Mouse (Mus musculus) liver, embryonic 14.5 days (tissue): Measurements from ENCODE around the gene Zkscan6. TPM values are rescaled to one million over a fixed set of nuclear protein-coding genes. Genes with fewer than 3 reads are reported as not detected.

Experiments
- ATAC-seq: fragments of 200-750 bp; cut with Nextera tagmentation; 2 replicates; pipeline ENCODE4 v1.8.0; 2017; ENCODE audit warnings: moderate number of reproducible peaks, mild to moderate bottlenecking, moderate library complexity; ENCODE audit not compliant: insufficient read depth
- DNase-seq, 3 experiments: peaks; one replicate each; pipeline ENCODE4 v3.0.0-alpha.2; 2012 to 2013; ENCODE audit warnings: low read depth in 3 of 3, low spot score in 3 of 3
- H3K27ac ChIP-seq: fragments of 300-500 bp; sonication (generic); 2 replicates; pipeline ENCODE4 v1.5.1; 2014; ENCODE audit warnings: moderate library complexity, mild to moderate bottlenecking, control low read depth, inconsistent platforms
- H3K27me3 ChIP-seq: fragments of 300-500 bp; sonication (generic); 2 replicates; pipeline ENCODE4 v1.6.1; 2014; ENCODE audit warnings: mild to moderate bottlenecking, low read length, moderate library complexity; ENCODE audit not compliant: control insufficient read depth, insufficient read depth
- H3K36me3 ChIP-seq: fragments of 300-500 bp; sonication (generic); replicated peaks from 2 replicates; pipeline ENCODE4 v1.6.1; 2014; ENCODE audit warnings: low read depth; ENCODE audit not compliant: control insufficient read depth, insufficient read depth
- H3K4me1 ChIP-seq, 2 experiments: fragments of 200-500 bp in 1 of 2; fragments of 300-500 bp in 1 of 2; sonication (generic) in 1 of 2; replicated peaks; 2 replicates each; pipeline ENCODE4 v1.6.1; 2012 to 2014; ENCODE audit warnings: antibody characterized with exemption in 1 of 2, inconsistent platforms in 1 of 2, low read length in 1 of 2; ENCODE audit not compliant: control insufficient read depth in 2 of 2, insufficient read depth in 2 of 2
- H3K4me2 ChIP-seq: fragments of 300-500 bp; sonication (generic); 2 replicates; pipeline ENCODE4 v1.6.1; 2014; ENCODE audit warnings: low read depth, mild to moderate bottlenecking, control low read depth, moderate library complexity
- H3K4me3 ChIP-seq, 2 experiments: fragments of 200-500 bp in 1 of 2; fragments of 300-500 bp in 1 of 2; sonication (generic) in 1 of 2; 2 replicates each; pipeline ENCODE4 v1.5.1; 2012 to 2014; ENCODE audit warnings: low read depth in 2 of 2, low read length in 2 of 2, mild to moderate bottlenecking in 2 of 2, control low read depth in 1 of 2, inconsistent platforms in 1 of 2, moderate library complexity in 1 of 2; ENCODE audit not compliant: insufficient read depth in 1 of 2
- H3K9ac ChIP-seq: fragments of 300-500 bp; sonication (generic); replicated peaks from 2 replicates; pipeline ENCODE4 v1.6.1; 2014; ENCODE audit warnings: mild to moderate bottlenecking, control low read depth, moderate library complexity
- H3K9me3 ChIP-seq: fragments of 300-500 bp; sonication (generic); 2 replicates; pipeline ENCODE4 v1.6.1; 2016; ENCODE audit warnings: low read length, mixed read lengths; ENCODE audit not compliant: control insufficient read depth
- CTCF ChIP-seq: IDR thresholded peaks from 2 replicates; pipeline ENCODE4 v1.5.1; 2016; ENCODE audit warnings: antibody characterized with exemption, low read depth, control low read depth
- EP300 ChIP-seq: IDR thresholded peaks from 2 replicates; pipeline ENCODE4 v1.6.1; 2016; ENCODE audit warnings: antibody characterized with exemption, low read depth
- WGBS: fragments of 180-500 bp; shearing (Covaris S2); extraction: QIAGEN DNeasy Blood & Tissue Kit; methylation state at CpG from one replicate; pipeline ENCODE4 v1.1.7; 2014; ENCODE audit not compliant: insufficient replicate concordance; 5-methylcytosine and 5-hydroxymethylcytosine counted together
- polyA plus RNA-seq, 2 experiments: library from polyadenylated mRNA; depleted of rRNA in 1 of 2; stranded (reverse) in 1 of 2; unstranded in 1 of 2; fragments of >200 nt; fragmentation: Nextera tagmentation in 1 of 2; extraction: Ambion mirVana in 1 of 2; gene quantifications; 2 replicates each; pipeline versions ENCODE4 v1.2.1 to v1.2.3; 2012 to 2014

Gene Zkscan6
- polyA plus RNA-seq, 2 experiments = 2.5 to 4.9 TPM

- DNase-seq (no peak), ATAC-seq (no peak)
- peak overlapping the region; percentile 96 for H3K4me2 ChIP-seq
- H3K27me3 ChIP-seq = no peaks in the 10 kb centered on the region
- 38% methylated on average over 7 of the region's 7 CpGs for WGBS
- no peaks in the 10 kb centered on the region for H3K36me3 ChIP-seq
- H3K4me1 ChIP-seq = peaks cover 2 to 5% of the 10 kb centered on the region in 2 experiments; a peak in 3 of 4 replicates
- peak overlapping the region; percentile 91 for H3K9ac ChIP-seq
- peak overlapping the region; percentile 90 for H3K27ac ChIP-seq
- peak overlapping the region; percentile 68 to 88 for H3K4me3 ChIP-seq
- TF ChIP-seq CTCF (no peak), EP300 (no peak)
- H3K9me3 ChIP-seq = no peaks in the 10 kb centered on the region
Measured at GRCm38 (mm10) chr11:65807601-65808000, 626 bp downstream of the Zkscan6 start.

- H3K4me3 ChIP-seq = no peak overlapping the region
- WGBS = 63% methylated on average over 5 of the region's 5 CpGs
- TF ChIP-seq CTCF (no peak), EP300 (no peak)
- H3K27me3 ChIP-seq = no peaks in the 10 kb centered on the region
- no peak overlapping the region for H3K27ac ChIP-seq
- no peak for DNase-seq
- no peak overlapping the region for H3K4me2 ChIP-seq
- ATAC-seq = no peak
- peaks cover 2% of the 10 kb centered on the region in 2 experiments; a peak in 2 of 4 replicates for H3K4me1 ChIP-seq
- H3K9ac ChIP-seq = no peak overlapping the region
- no peaks in the 10 kb centered on the region for H3K9me3 ChIP-seq
- peaks cover 2% of the 10 kb centered on the region for H3K36me3 ChIP-seq
Measured at GRCm38 (mm10) chr11:65812088-65812487, 5.1 kb downstream of the Zkscan6 start.

- no peaks in the 10 kb centered on the region for H3K4me1 ChIP-seq
- H3K36me3 ChIP-seq = peaks cover 2% of the 10 kb centered on the region
- H3K4me2 ChIP-seq = no peak overlapping the region
- no peak overlapping the region for H3K9ac ChIP-seq
- no peaks in the 10 kb centered on the region for H3K9me3 ChIP-seq
- no peak for DNase-seq
- TF ChIP-seq CTCF (no peak), EP300 (no peak)
- no peak overlapping the region for H3K4me3 ChIP-seq
- H3K27ac ChIP-seq = no peak overlapping the region
- H3K27me3 ChIP-seq = no peaks in the 10 kb centered on the region
- no peak for ATAC-seq
- 84% methylated on average over 9 of the region's 9 CpGs for WGBS
Measured at GRCm38 (mm10) chr11:65814381-65814780, 7.4 kb downstream of the Zkscan6 start.

- DNase-seq (no peak), ATAC-seq (no peak)
- Histone ChIP-seq H3K4me2 (no peak overlapping the region), H3K27me3 (no peaks in the 10 kb centered on the region), H3K9me3 (no peaks in the 10 kb centered on the region), H3K4me1 (no peaks in the 10 kb centered on the region), H3K9ac (no peak overlapping the region), H3K27ac (no peak overlapping the region), H3K4me3 (no peak overlapping the region), H3K36me3 (peaks cover 2% of the 10 kb centered on the region)
- TF ChIP-seq EP300 = no peak
- TF ChIP-seq CTCF = no peak
- WGBS = 77% methylated on average over 6 of the region's 6 CpGs
Measured at GRCm38 (mm10) chr11:65816237-65816636, 9.3 kb downstream of the Zkscan6 start.

- ATAC-seq (no peak), DNase-seq (no peak)
- Histone ChIP-seq H3K9me3 (no peaks in the 10 kb centered on the region), H3K27me3 (no peaks in the 10 kb centered on the region), H3K9ac (no peak overlapping the region), H3K27ac (no peak overlapping the region), H3K4me3 (no peak overlapping the region), H3K4me2 (no peak overlapping the region), H3K36me3 (peaks cover 6% of the 10 kb centered on the region), H3K4me1 (no peaks in the 10 kb centered on the region)
- WGBS = 48% methylated on average over 1 of the region's 1 CpGs
- TF ChIP-seq CTCF (no peak), EP300 (no peak)
Measured at GRCm38 (mm10) chr11:65818193-65818592, 11.2 kb downstream of the Zkscan6 start.
